Mouse (Mus musculus) heart, embryonic 14.5 days (tissue): ENCODE measurements around the gene Atpaf1. TPM values are rescaled to one million over a fixed set of nuclear protein-coding genes. Genes with fewer than 3 reads are reported as not detected.

ENCODE experiments used
- ATAC-seq: fragments of 200-750 bp; cut with Nextera tagmentation; 2 replicates; pipeline ENCODE4 v1.8.0; 2017; ENCODE audit warnings: low read depth, moderate TSS enrichment; ENCODE audit not compliant: insufficient number of reproducible peaks, insufficient read depth, low FRiP score
- H3K27ac ChIP-seq, 2 experiments: fragments of 200-500 bp in 1 of 2; fragments of 300-500 bp in 1 of 2; sonication (generic) in 1 of 2; replicated peaks in 1 of 2; 2 replicates each; pipeline ENCODE4 v1.5.1; 2012 to 2014; ENCODE audit warnings: low read depth in 2 of 2, low read length in 2 of 2, control low read depth in 1 of 2, mild to moderate bottlenecking in 1 of 2, mixed read lengths in 1 of 2; ENCODE audit not compliant: control insufficient read depth in 1 of 2, insufficient read depth in 1 of 2
- H3K27me3 ChIP-seq: fragments of 300-500 bp; sonication (generic); 2 replicates; pipeline ENCODE4 v1.6.1; 2014; ENCODE audit warnings: mild to moderate bottlenecking, low read length, control low read depth; ENCODE audit not compliant: control insufficient read depth, insufficient read depth
- H3K36me3 ChIP-seq: fragments of 300-500 bp; sonication (generic); 2 replicates; pipeline ENCODE4 v1.6.1; 2014; ENCODE audit warnings: mild to moderate bottlenecking, control low read depth, low read length, mixed read lengths; ENCODE audit not compliant: control insufficient read depth, insufficient read depth
- H3K4me1 ChIP-seq, 2 experiments: fragments of 200-500 bp in 1 of 2; fragments of 300-500 bp in 1 of 2; sonication (generic) in 1 of 2; 2 replicates each; pipeline ENCODE4 v1.6.1; 2012 to 2014; ENCODE audit warnings: low read length in 2 of 2, control low read depth in 1 of 2, mixed read lengths in 1 of 2; ENCODE audit not compliant: control insufficient read depth in 2 of 2, insufficient read depth in 2 of 2
- H3K4me2 ChIP-seq: fragments of 300-500 bp; sonication (generic); 2 replicates; pipeline ENCODE4 v1.6.1; 2014; ENCODE audit warnings: mild to moderate bottlenecking, low read length
- H3K4me3 ChIP-seq, 2 experiments: fragments of 200-500 bp in 1 of 2; fragments of 300-500 bp in 1 of 2; sonication (generic) in 1 of 2; 2 replicates each; pipeline ENCODE4 v1.5.1; 2012 to 2014; ENCODE audit warnings: low read length in 2 of 2, mild to moderate bottlenecking in 2 of 2, control low read depth in 1 of 2, low read depth in 1 of 2, moderate library complexity in 1 of 2; ENCODE audit not compliant: control insufficient read depth in 1 of 2, insufficient read depth in 1 of 2
- H3K9ac ChIP-seq: fragments of 300-500 bp; sonication (generic); 2 replicates; pipeline ENCODE4 v1.6.1; 2014; ENCODE audit warnings: mild to moderate bottlenecking, low read length
- H3K9me3 ChIP-seq: fragments of 300-500 bp; sonication (generic); 2 replicates; pipeline ENCODE4 v1.6.1; 2016; ENCODE audit warnings: low read length, control low read depth; ENCODE audit not compliant: control insufficient read depth
- WGBS: fragments of 180-500 bp; shearing (Covaris S2); extraction: QIAGEN DNeasy Blood & Tissue Kit; methylation state at CpG from one replicate; pipeline ENCODE4 v1.1.7; 2014; 5-methylcytosine and 5-hydroxymethylcytosine counted together
- polyA plus RNA-seq: library from polyadenylated mRNA; unstranded; fragments of >200 nt; fragmentation: Nextera tagmentation; extraction: Ambion mirVana; gene quantifications from 2 replicates; pipeline ENCODE4 v1.2.1, GENCODE M21; 2014

Atpaf1 gene
- polyA plus RNA-seq, 1 experiment from 2014 or later, result 89.2 TPM

GRCm38 (mm10) chr4:115848990-115849677 is 64.5 kb downstream of the Atpaf1 start:
- peak; percentile 76; the same call in 1 of the 2 replicates for ATAC-seq
- H3K4me2 ChIP-seq, result no peak overlapping the region
- 0 out of 4 replicates have a peak overlapping the region, but pooled peaks of 1 of the 2 experiments have one; percentile 10 for H3K27ac ChIP-seq
- no peak overlapping the region for H3K4me3 ChIP-seq
- peaks cover 21 to 29% of the 10 kb centered on the region in 2 experiments for H3K4me1 ChIP-seq
- H3K9me3 ChIP-seq, result no peaks in the 10 kb centered on the region
- no peaks in the 10 kb centered on the region for H3K27me3 ChIP-seq
- 0 out of 2 replicates have a peak, but pooled peaks cover 11% of the 10 kb centered on the region for H3K36me3 ChIP-seq
- WGBS, result 28% methylated on average over 8 of the region's 8 CpGs
- H3K9ac ChIP-seq, result peak overlapping the region; percentile 17; the same call in 1 of the 2 replicates

GRCm38 (mm10) chr4:115850111-115850510 is 65.5 kb downstream of the Atpaf1 start:
- no peaks in the 10 kb centered on the region for H3K27me3 ChIP-seq
- H3K4me3 ChIP-seq, result no peak overlapping the region
- 0 out of 2 replicates have a peak, but pooled peaks cover 11% of the 10 kb centered on the region for H3K36me3 ChIP-seq
- H3K4me2 ChIP-seq, result no peak overlapping the region
- ATAC-seq, result no peak
- H3K9me3 ChIP-seq, result no peaks in the 10 kb centered on the region
- peaks cover 21 to 29% of the 10 kb centered on the region in 2 experiments for H3K4me1 ChIP-seq
- no peak overlapping the region for H3K27ac ChIP-seq
- no peak overlapping the region for H3K9ac ChIP-seq
- 73% methylated on average over 2 of the region's 2 CpGs for WGBS

- 0 out of 2 replicates have a peak, but pooled peaks cover 11% of the 10 kb centered on the region for H3K36me3 ChIP-seq
- H3K4me1 ChIP-seq, result peaks cover 21 to 29% of the 10 kb centered on the region in 2 experiments
- H3K9me3 ChIP-seq, result no peaks in the 10 kb centered on the region
- WGBS, result 75% methylated on average over 2 of the region's 2 CpGs
- no peaks in the 10 kb centered on the region for H3K27me3 ChIP-seq
- no peak for ATAC-seq
- H3K4me3 ChIP-seq, result no peak overlapping the region
- no peak overlapping the region for H3K27ac ChIP-seq
- no peak overlapping the region for H3K9ac ChIP-seq
- no peak overlapping the region for H3K4me2 ChIP-seq
These were observed 66.0 kb downstream of the Atpaf1 start for GRCm38 (mm10) chr4:115850631-115851030.

- Histone ChIP-seq H3K9me3 (no peaks in the 10 kb centered on the region), H3K27me3 (no peaks in the 10 kb centered on the region), H3K27ac (no peak overlapping the region), H3K36me3 (0 out of 2 replicates have a peak, but pooled peaks cover 11% of the 10 kb centered on the region), H3K4me2 (no peak overlapping the region), H3K4me3 (no peak overlapping the region), H3K9ac (no peak overlapping the region), H3K4me1 (peaks cover 25 to 28% of the 10 kb centered on the region in 2 experiments)
- no peak for ATAC-seq
- WGBS, result 53% methylated on average over 6 of the region's 6 CpGs
These were observed 67.0 kb downstream of the Atpaf1 start for GRCm38 (mm10) chr4:115851569-115851968.

- peaks cover 29% of the 10 kb centered on the region for H3K36me3 ChIP-seq
- no peak overlapping the region for H3K9ac ChIP-seq
- peaks cover under 1 to 8% of the 10 kb centered on the region in 2 experiments; a peak in 3 of 4 replicates for H3K4me1 ChIP-seq
- 60% methylated on average over 6 of the region's 6 CpGs for WGBS
- no peak overlapping the region for H3K27ac ChIP-seq
- ATAC-seq, result no peak
- no peak overlapping the region for H3K4me3 ChIP-seq
- no peaks in the 10 kb centered on the region for H3K27me3 ChIP-seq
- H3K4me2 ChIP-seq, result no peak overlapping the region
- H3K9me3 ChIP-seq, result no peaks in the 10 kb centered on the region
These were observed 70.5 kb downstream of the Atpaf1 start for GRCm38 (mm10) chr4:115855100-115855499.

- ATAC-seq, result no peak
- no peak overlapping the region for H3K27ac ChIP-seq
- 58% methylated on average over 4 of the region's 4 CpGs for WGBS
These were observed 71.0 kb downstream of the Atpaf1 start for GRCm38 (mm10) chr4:115855609-115856008.

GRCm38 (mm10) chr4:115856282-115856681 is 71.7 kb downstream of the Atpaf1 start:
- ATAC-seq, result no peak
- Histone ChIP-seq H3K9ac (no peak overlapping the region), H3K27me3 (no peaks in the 10 kb centered on the region), H3K27ac (no peak overlapping the region), H3K4me2 (no peak overlapping the region), H3K36me3 (peaks cover 37% of the 10 kb centered on the region), H3K4me3 (no peak overlapping the region), H3K9me3 (no peaks in the 10 kb centered on the region), H3K4me1 (peaks cover 0 to 8% of the 10 kb centered on the region in 2 experiments; a peak in 2 of 4 replicates)
- WGBS, result 38% methylated on average over 4 of the region's 4 CpGs

More at GRCm38 (mm10) chr4:115855609-115856008, 71.0 kb downstream of the Atpaf1 start:
- H3K9me3 ChIP-seq, result no peaks in the 10 kb centered on the region
- H3K9ac ChIP-seq, result no peak overlapping the region
- H3K4me1 ChIP-seq, result peaks cover 0 to 8% of the 10 kb centered on the region in 2 experiments; a peak in 2 of 4 replicates
- H3K4me2 ChIP-seq, result no peak overlapping the region
- H3K27me3 ChIP-seq, result no peaks in the 10 kb centered on the region
- H3K4me3 ChIP-seq, result no peak overlapping the region
- peaks cover 34% of the 10 kb centered on the region for H3K36me3 ChIP-seq
